Mouse (Mus musculus): ENCODE measurements around the gene Marf1.
"Not testable (repeated sequence)": the region's sequence is repeated elsewhere in the genome, so short reads cannot be mapped to it uniquely, and the experiment has no call there.

The Marf1 gene

GRCm38 (mm10) chr16:14068701-14069100, 94.5 kb downstream of the Marf1 start:
- DNase-seq (ENCODE audit: extremely low read depth, low read depth, low spot score): not testable (repeated sequence)

GRCm38 (mm10) chr16:14066571-14066970, 96.6 kb downstream of the Marf1 start:
- not testable (repeated sequence) for DNase-seq (ENCODE audit: extremely low read depth, low read depth, low spot score)

- no peak for DNase-seq (ENCODE audit: extremely low read depth, low read depth, low spot score)
These were observed 103.3 kb downstream of the Marf1 start for GRCm38 (mm10) chr16:14059869-14060268.

All from fat pad, adult 2 months (tissue).